Mouse (Mus musculus) hindbrain, embryonic 14.5 days (tissue): ENCODE data around the gene Gm3448. TPM values are rescaled to one million over a fixed set of nuclear protein-coding genes. Genes with fewer than 3 reads are reported as not detected.
"Not testable (repeated sequence)": the region's sequence is repeated elsewhere in the genome, so short reads cannot be mapped to it uniquely, and the experiment has no call there.

Source experiments
- ATAC-seq: fragments of 200-750 bp; cut with Nextera tagmentation; 2 replicates; pipeline ENCODE4 v1.8.0; 2017; ENCODE audit warnings: moderate number of reproducible peaks, mild to moderate bottlenecking, moderate TSS enrichment, moderate library complexity; ENCODE audit not compliant: low FRiP score
- DNase-seq: peaks from one replicate; pipeline ENCODE4 v3.0.0-alpha.2; 2015; ENCODE audit warnings: low spot score
- H3K27ac ChIP-seq: fragments of 300-500 bp; sonication (generic); 2 replicates; pipeline ENCODE4 v1.5.1; 2014; ENCODE audit warnings: mild to moderate bottlenecking, moderate library complexity
- H3K27me3 ChIP-seq: fragments of 300-500 bp; sonication (generic); 2 replicates; pipeline ENCODE4 v1.6.1; 2014; ENCODE audit warnings: mild to moderate bottlenecking, low read length, mixed read lengths; ENCODE audit not compliant: control insufficient read depth, insufficient read depth
- H3K36me3 ChIP-seq: fragments of 300-500 bp; sonication (generic); replicated peaks from 2 replicates; pipeline ENCODE4 v1.6.1; 2014; ENCODE audit not compliant: control insufficient read depth, insufficient read depth
- H3K4me1 ChIP-seq: fragments of 300-500 bp; sonication (generic); replicated peaks from 2 replicates; pipeline ENCODE4 v1.6.1; 2014; ENCODE audit warnings: antibody characterized with exemption, low read length, mixed read lengths; ENCODE audit not compliant: control insufficient read depth, insufficient read depth
- H3K4me2 ChIP-seq: fragments of 300-500 bp; sonication (generic); replicated peaks from 2 replicates; pipeline ENCODE4 v1.6.1; 2014; ENCODE audit warnings: mild to moderate bottlenecking, moderate library complexity
- H3K4me3 ChIP-seq: fragments of 300-500 bp; sonication (generic); replicated peaks from 2 replicates; pipeline ENCODE4 v1.5.1; 2014; ENCODE audit warnings: mild to moderate bottlenecking, low read length
- H3K9ac ChIP-seq: fragments of 300-500 bp; sonication (generic); 2 replicates; pipeline ENCODE4 v1.6.1; 2014
- H3K9me3 ChIP-seq: fragments of 300-500 bp; sonication (generic); 2 replicates; pipeline ENCODE4 v1.6.1; 2016; ENCODE audit warnings: low read length; ENCODE audit not compliant: control insufficient read depth
- WGBS: fragments of 180-500 bp; shearing (Covaris S2); extraction: QIAGEN DNeasy Blood & Tissue Kit; methylation state at CpG from one replicate; pipeline ENCODE4 v1.1.7; 2014; 5-methylcytosine and 5-hydroxymethylcytosine counted together
- polyA plus RNA-seq: library from polyadenylated mRNA; unstranded; fragments of >200 nt; fragmentation: Nextera tagmentation; extraction: Ambion mirVana; gene quantifications from 2 replicates; pipeline ENCODE4 v1.2.1, GENCODE M21; 2014

The Gm3448 gene
- polyA plus RNA-seq, 1 experiment from 2014 or later: 3.7 TPM

- Histone ChIP-seq H3K27me3 (no peaks in the 10 kb centered on the region), H3K4me1 (peaks cover 9% of the 10 kb centered on the region), H3K27ac (no peak overlapping the region), H3K36me3 (peaks cover 13% of the 10 kb centered on the region; the same call in 1 of the 2 replicates), H3K9ac (no peak overlapping the region), H3K9me3 (no peaks in the 10 kb centered on the region), H3K4me3 (no peak overlapping the region), H3K4me2 (no peak overlapping the region)
- WGBS: 81% methylated on average over 8 of the region's 8 CpGs
- no peak for DNase-seq
- no peak for ATAC-seq
Observed at GRCm38 (mm10) chr17:15068040-15068792, 26.9 kb upstream of the Gm3448 start.

- ATAC-seq (no peak), DNase-seq (no peak)
- no peak overlapping the region for H3K4me3 ChIP-seq
- no peak overlapping the region for H3K9ac ChIP-seq
- H3K36me3 ChIP-seq: peaks cover 24% of the 10 kb centered on the region
- no peak overlapping the region for H3K4me2 ChIP-seq
- no peak overlapping the region for H3K27ac ChIP-seq
- WGBS: 60% methylated on average over 1 of the region's 1 CpGs
- H3K9me3 ChIP-seq: no peaks in the 10 kb centered on the region
- peaks cover 9% of the 10 kb centered on the region for H3K4me1 ChIP-seq
- no peaks in the 10 kb centered on the region for H3K27me3 ChIP-seq
Observed at GRCm38 (mm10) chr17:15066911-15067310, 25.6 kb upstream of the Gm3448 start.

DNA sequence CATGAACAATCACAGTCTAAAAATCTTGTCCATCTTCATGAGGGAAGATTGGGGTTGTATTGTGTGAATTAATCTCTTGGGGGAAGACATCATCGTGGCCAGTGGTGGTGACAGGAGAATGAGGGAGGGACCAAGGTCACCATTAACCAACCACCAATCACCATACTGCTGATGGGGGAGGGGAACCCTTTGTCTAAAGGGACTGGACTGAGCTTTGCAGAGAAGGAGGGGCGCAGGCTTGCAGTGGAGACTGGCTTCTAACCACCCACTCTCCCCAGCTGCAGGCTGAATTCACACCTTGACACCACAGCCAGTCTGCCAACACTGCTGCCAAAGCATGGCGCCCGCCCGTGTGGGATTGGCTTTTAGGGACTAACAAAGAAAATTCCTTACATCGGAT, 24.7 kb upstream of the Gm3448 start:
- DNase-seq: peak; percentile 72
- H3K4me1 ChIP-seq: peaks cover 9% of the 10 kb centered on the region

GRCm38 (mm10) chr17:15065391-15066024, 24.2 kb upstream of the Gm3448 start:
- Histone ChIP-seq H3K4me1 (peaks cover 9% of the 10 kb centered on the region), H3K36me3 (peaks cover 38% of the 10 kb centered on the region), H3K9ac (peak overlapping the region; percentile 32), H3K27ac (peak overlapping the region; percentile 75), H3K27me3 (no peaks in the 10 kb centered on the region), H3K4me2 (peak overlapping the region; percentile 40), H3K9me3 (no peaks in the 10 kb centered on the region), H3K4me3 (0 out of 2 replicates have a peak overlapping the region, but pooled peaks have one; percentile 2)
- DNase-seq: peak; percentile 88
- 42% methylated on average over 13 of the region's 13 CpGs for WGBS
- peak; percentile 76 for ATAC-seq

More for the DNA sequence above, 24.7 kb upstream of the Gm3448 start:
- Histone ChIP-seq H3K27me3 (no peaks in the 10 kb centered on the region), H3K4me2 (peak overlapping the region; percentile 40), H3K36me3 (peaks cover 33% of the 10 kb centered on the region), H3K4me3 (0 out of 2 replicates have a peak overlapping the region, but pooled peaks have one; percentile 2), H3K27ac (peak overlapping the region; percentile 75), H3K9ac (peak overlapping the region; percentile 32), H3K9me3 (no peaks in the 10 kb centered on the region)
- 41% methylated on average over 6 of the region's 6 CpGs for WGBS
- peak; percentile 82 for ATAC-seq

GRCm38 (mm10) chr17:15060356-15060755, 19.0 kb upstream of the Gm3448 start:
- Histone ChIP-seq H3K27me3 (no peaks in the 10 kb centered on the region), H3K36me3 (peaks cover 87% of the 10 kb centered on the region), H3K9me3 (no peaks in the 10 kb centered on the region), H3K4me3 (no peak overlapping the region), H3K4me2 (no peak overlapping the region), H3K27ac (no peak overlapping the region), H3K9ac (no peak overlapping the region), H3K4me1 (no peaks in the 10 kb centered on the region)
- 90% methylated on average over 6 of the region's 6 CpGs for WGBS
- no peak for ATAC-seq
- DNase-seq: no peak

DNA sequence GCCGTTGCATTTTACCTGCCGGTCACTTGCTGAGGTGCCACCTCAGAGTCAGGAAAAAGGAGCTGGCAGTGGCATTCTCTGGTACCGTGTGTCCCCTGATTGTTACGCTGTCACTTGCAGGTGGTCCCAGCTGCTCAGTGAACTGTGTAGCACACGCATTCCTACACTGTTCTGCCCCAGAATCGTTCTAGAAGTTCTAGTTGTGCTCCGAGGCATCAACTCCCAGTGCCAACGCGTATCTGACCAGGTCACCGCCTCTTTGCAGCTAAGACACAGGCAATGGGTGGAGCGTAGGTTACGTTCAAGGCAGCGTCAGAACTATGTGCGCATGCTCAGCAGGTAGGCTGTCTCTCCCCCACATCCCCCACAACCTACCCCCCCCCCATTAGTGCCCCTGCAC, 18.3 kb upstream of the Gm3448 start:
- 96% methylated on average over 14 of the region's 14 CpGs for WGBS
- H3K36me3 ChIP-seq: peaks cover 90% of the 10 kb centered on the region

GRCm38 (mm10) chr17:15058161-15058591, 16.8 kb upstream of the Gm3448 start:
- Histone ChIP-seq H3K4me3 (no peak overlapping the region), H3K27ac (no peak overlapping the region), H3K9ac (no peak overlapping the region), H3K4me1 (no peaks in the 10 kb centered on the region), H3K9me3 (no peaks in the 10 kb centered on the region), H3K36me3 (peaks cover 76% of the 10 kb centered on the region), H3K4me2 (no peak overlapping the region), H3K27me3 (no peaks in the 10 kb centered on the region)
- no peak for DNase-seq
- ATAC-seq: no peak
- WGBS: 92% methylated on average over 5 of the region's 5 CpGs

More for the DNA sequence above, 18.3 kb upstream of the Gm3448 start:
- no peak overlapping the region for H3K9ac ChIP-seq
- H3K27me3 ChIP-seq: no peaks in the 10 kb centered on the region
- H3K9me3 ChIP-seq: no peaks in the 10 kb centered on the region
- H3K4me1 ChIP-seq: no peaks in the 10 kb centered on the region
- no peak overlapping the region for H3K27ac ChIP-seq
- no peak for ATAC-seq
- no peak for DNase-seq
- no peak overlapping the region for H3K4me3 ChIP-seq
- H3K4me2 ChIP-seq: no peak overlapping the region

GRCm38 (mm10) chr17:15055925-15056324, 14.6 kb upstream of the Gm3448 start:
- DNase-seq (no peak), ATAC-seq (no peak)
- Histone ChIP-seq H3K27ac (no peak overlapping the region), H3K36me3 (peaks cover 56% of the 10 kb centered on the region), H3K4me3 (no peak overlapping the region), H3K9me3 (no peaks in the 10 kb centered on the region), H3K4me1 (no peaks in the 10 kb centered on the region), H3K4me2 (no peak overlapping the region), H3K9ac (no peak overlapping the region), H3K27me3 (no peaks in the 10 kb centered on the region)
- 87% methylated on average over 4 of the region's 4 CpGs for WGBS

DNA sequence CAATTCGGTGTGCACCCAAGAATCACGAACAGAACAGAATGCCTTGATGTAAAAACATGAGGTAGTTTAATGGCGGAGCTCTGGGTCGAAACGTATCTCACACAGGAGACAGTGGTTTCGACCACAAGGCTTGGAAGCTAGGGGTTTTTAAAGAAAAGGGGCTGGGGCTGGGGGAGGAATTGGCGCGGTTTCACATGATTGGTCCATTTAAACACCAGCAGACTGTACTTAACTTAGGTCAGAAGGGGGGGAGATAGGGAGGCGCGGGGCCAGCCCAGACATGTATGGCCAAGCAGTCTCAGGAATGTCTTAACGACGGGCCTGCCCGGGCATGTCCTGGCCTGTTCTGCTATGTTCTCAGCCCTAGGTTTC, 12.5 kb upstream of the Gm3448 start:
- not testable (repeated sequence) for DNase-seq, H3K27me3 ChIP-seq, ATAC-seq, H3K4me1 ChIP-seq, H3K27ac ChIP-seq, H3K4me2 ChIP-seq, H3K9me3 ChIP-seq, H3K4me3 ChIP-seq, H3K9ac ChIP-seq
- peaks cover 35% of the 10 kb centered on the region for H3K36me3 ChIP-seq
- 90% methylated on average over 11 of the region's 13 CpGs for WGBS
